Mouse (Mus musculus): ENCODE data around the gene Hoxd11.

GRCm38 (mm10) chr2:74645631-74646030 is 33.7 kb upstream of the Hoxd11 start:
- TF ChIP-seq POLR2A (IDR thresholded peaks at IDR 0.05; ENCODE audit: low read depth, low read length) (no peak), CTCF (IDR thresholded peaks at IDR 0.05; ENCODE audit: borderline replicate concordance, insufficient read depth, low read length) (no peak)
